Mouse (Mus musculus): ENCODE data around the gene Chad. TPM values are rescaled to one million over a fixed set of nuclear protein-coding genes. Genes with fewer than 3 reads are reported as not detected.
A peak's percentile ranks its signal among the peaks of the same experiment; 100 is the strongest.

The Chad gene
- not detected in 2 replicates for polyA plus RNA-seq (2014; fragmentation: Nextera tagmentation; extraction: Ambion mirVana)

DNA sequence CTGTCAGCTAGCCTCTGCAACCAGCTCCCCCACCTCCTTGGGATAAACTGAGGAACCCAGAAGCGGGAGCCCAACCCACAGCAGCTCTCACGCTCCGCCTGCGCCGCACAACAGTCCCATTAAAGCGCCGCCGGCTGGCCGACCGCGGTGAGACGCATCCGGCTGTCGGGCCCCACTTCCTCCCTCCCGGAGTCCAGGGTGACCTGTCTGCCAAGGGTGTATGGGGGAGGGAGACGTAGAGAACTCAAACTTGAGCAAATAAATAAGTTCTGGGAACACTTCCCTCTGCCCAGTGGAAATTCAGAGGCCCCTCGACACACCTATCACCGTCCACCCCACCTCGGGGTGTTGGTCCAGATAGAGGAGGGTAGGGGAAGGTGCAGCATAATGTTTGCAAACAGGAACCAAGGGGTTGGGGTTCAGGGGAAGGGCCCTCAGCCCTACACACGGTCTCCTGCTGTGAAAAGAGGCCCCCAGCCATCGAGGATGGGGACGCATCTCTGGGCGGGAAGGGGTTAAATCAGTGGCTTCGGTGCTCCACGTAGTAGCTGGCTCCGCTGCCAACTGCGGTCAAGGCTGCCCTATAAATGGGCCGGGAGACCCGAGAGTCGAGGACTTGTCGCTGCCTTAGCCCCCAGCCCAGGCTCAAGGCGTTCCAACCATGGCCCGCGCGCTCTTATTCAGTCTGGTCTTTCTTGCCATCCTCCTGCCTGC lies at the start of gene Chad:
Gene Chad (plus strand): TSS at position 611 of the 714 bp plus-strand sequence.
- Histone ChIP-seq H3K9ac (ENCODE audit: low read length) (peak within 1 kb of the TSS; percentile 47), H3K27me3 (ENCODE audit: control insufficient read depth, insufficient read depth, low read length) (peaks cover 13% of the 10 kb centered on the region), H3K4me2 (ENCODE audit: low read depth, low read length, severe bottlenecking) (peak within 1 kb of the TSS; percentile 32), H3K9me3 (ENCODE audit: control insufficient read depth, low read length) (no peaks in the 10 kb centered on the region), H3K36me3 (ENCODE audit: control insufficient read depth, insufficient read depth, low read length) (no peaks in the 10 kb centered on the region), H3K4me3 (ENCODE audit: low read depth, low read length) (peak within 1 kb of the TSS; percentile 1; the same call in 1 of the 2 replicates), H3K4me1 (replicated peaks; ENCODE audit: control insufficient read depth, insufficient read depth, low read length) (0 out of 2 replicates have a peak, but pooled peaks cover 1% of the 10 kb centered on the region), H3K27ac (ENCODE audit: low read depth, low read length) (no peak within 1 kb of the TSS)
- ATAC-seq (replicated peaks; ENCODE audit: low FRiP score), result no peak
- 2% methylated on average over 35 of the region's 35 CpGs for WGBS
- peak; percentile 76 for DNase-seq (ENCODE audit: low spot score)

DNA sequence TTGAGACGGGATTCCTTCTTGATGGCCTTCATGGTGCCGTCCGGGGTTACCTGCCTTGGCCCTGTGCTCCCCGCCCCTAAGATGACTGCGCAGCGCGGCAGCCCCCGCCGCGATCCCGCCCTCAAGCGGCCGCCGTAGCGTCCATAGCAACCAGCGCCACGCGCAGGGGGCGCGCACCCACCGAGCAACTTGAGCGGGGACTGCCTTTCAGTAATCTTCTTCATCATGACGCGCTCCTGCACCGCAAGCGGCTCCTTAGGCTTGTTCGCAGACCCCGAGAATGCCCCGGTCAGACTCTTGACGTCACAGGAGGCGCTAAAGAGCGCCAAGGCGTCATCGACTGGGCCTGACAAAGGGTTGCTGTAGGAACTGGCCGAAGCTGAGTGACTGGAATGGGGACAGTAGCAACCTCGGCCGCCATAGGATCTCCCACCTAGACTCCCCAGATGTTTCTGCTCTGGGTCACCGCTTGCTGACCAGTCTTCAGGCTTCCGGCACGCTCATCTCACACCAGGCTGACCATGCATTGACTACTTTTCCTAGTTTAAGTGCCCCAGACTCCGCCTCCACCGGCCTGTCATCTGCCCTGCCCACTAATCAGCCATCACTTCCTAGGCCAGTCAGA lies 43.5 kb upstream of the Chad start, which contains the start of gene Mycbpap:
Gene Mycbpap (minus strand): TSS at position 524 of the 625 bp plus-strand sequence.
- peak within 1 kb of the TSS; percentile 63 for H3K9ac ChIP-seq (ENCODE audit: low read length)
- no peaks in the 10 kb centered on the region for H3K36me3 ChIP-seq (ENCODE audit: control insufficient read depth, insufficient read depth, low read length)
- peak; percentile 78 for ATAC-seq (replicated peaks; ENCODE audit: low FRiP score)
- peak within 1 kb of the TSS; percentile 41 for H3K4me3 ChIP-seq (ENCODE audit: low read depth, low read length)
- H3K27me3 ChIP-seq (ENCODE audit: control insufficient read depth, insufficient read depth, low read length), result no peaks in the 10 kb centered on the region
- peak within 1 kb of the TSS; percentile 84 for H3K4me2 ChIP-seq (ENCODE audit: low read depth, low read length, severe bottlenecking)
- no peak within 1 kb of the TSS for H3K27ac ChIP-seq (ENCODE audit: low read depth, low read length)
- no peaks in the 10 kb centered on the region for H3K9me3 ChIP-seq (ENCODE audit: control insufficient read depth, low read length)
- DNase-seq (ENCODE audit: low spot score), result peak; percentile 80
- WGBS, result 1% methylated on average over 42 of the region's 42 CpGs
- 0 out of 2 replicates have a peak, but pooled peaks cover 2% of the 10 kb centered on the region for H3K4me1 ChIP-seq (replicated peaks; ENCODE audit: control insufficient read depth, insufficient read depth, low read length)

DNA sequence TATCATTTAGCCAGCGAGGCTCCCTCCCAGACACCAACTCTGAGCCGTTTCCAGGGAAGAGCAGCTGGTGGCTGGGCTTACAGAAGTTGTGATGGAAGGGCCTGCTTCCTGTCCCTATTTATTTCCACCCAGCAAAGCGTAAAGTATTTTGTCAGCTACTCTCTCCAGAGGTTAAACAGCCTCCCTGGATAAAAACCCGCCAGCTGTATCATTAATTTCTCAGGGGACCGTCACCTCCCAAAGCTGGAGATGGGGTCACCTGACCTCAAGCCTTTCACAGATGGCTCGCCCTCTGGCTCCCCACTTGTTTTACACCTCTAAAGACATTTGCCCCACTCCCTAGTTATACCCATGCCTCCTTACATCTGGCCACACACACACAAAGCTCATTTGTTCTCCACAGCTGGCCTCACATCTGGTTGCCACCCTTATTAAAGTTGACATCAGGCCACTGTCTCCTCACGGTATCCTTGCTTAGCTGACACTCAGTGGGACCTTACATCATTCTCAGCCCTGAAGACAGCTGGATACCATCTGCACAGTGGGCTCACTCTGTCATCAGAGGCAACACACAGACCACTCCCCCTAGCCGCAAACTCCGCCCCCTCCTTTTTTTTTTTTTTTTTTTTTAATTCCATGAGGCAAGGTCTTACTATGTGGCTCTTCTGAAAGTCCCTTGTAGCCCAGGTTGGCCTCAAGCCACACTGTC lies 38.5 kb upstream of the Chad start:
- no peak overlapping the region for H3K9ac ChIP-seq (ENCODE audit: low read length)
- H3K27ac ChIP-seq (ENCODE audit: low read depth, low read length), result no peak overlapping the region
- ATAC-seq (replicated peaks; ENCODE audit: low FRiP score) (0 out of 2 replicates have a peak, but pooled peaks have one; percentile 33), DNase-seq (ENCODE audit: low spot score) (no peak)
- no peaks in the 10 kb centered on the region for H3K27me3 ChIP-seq (ENCODE audit: control insufficient read depth, insufficient read depth, low read length)
- H3K4me1 ChIP-seq (replicated peaks; ENCODE audit: control insufficient read depth, insufficient read depth, low read length), result no peaks in the 10 kb centered on the region
- 57% methylated on average over 9 of the region's 9 CpGs for WGBS
- no peaks in the 10 kb centered on the region for H3K36me3 ChIP-seq (ENCODE audit: control insufficient read depth, insufficient read depth, low read length)
- H3K4me3 ChIP-seq (ENCODE audit: low read depth, low read length), result no peak overlapping the region
- H3K9me3 ChIP-seq (ENCODE audit: control insufficient read depth, low read length), result no peaks in the 10 kb centered on the region
- H3K4me2 ChIP-seq (ENCODE audit: low read depth, low read length, severe bottlenecking), result no peak overlapping the region

DNA sequence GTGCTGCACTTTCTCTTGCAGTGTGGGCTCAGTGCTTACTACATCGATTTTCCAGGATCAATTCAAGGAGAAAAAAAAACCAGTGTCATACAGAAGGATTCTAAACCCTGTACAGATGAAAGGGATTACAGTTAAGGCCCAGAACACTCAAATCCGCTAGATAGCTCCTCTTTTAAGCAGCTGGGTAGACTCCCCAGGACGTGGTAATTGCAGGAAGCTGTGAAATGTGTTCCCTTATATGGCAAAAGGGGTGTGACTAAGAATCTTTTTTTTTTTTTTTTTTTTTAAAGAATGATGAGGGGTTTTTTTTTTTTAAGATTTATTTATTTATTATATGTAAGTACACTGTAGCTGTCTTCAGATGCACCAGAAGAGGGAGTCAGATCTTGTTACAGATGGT lies 36.0 kb upstream of the Chad start:
- no peak overlapping the region for H3K9ac ChIP-seq (ENCODE audit: low read length)
- no peak for DNase-seq (ENCODE audit: low spot score)

DNA sequence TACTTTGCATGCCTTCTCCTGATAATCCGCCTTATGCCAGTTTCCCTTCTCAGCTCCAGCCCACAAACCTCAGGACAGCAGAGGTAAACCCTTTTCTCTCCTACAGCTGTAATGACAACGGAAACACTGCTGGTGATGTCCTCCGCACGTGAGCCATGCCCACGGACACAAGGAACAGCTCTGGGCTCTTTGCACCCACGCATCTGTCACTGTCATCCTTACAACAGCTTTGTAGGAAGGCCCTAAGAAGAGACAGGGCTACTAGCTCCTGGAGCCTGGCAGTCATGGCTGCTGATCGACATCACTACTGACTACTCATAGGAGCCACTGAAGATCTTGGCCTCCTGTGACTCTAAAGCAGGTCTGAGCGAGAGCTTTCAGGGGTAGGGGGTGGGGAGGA lies 31.7 kb upstream of the Chad start:
- H3K27ac ChIP-seq (ENCODE audit: low read depth, low read length), result no peak overlapping the region
- H3K9ac ChIP-seq (ENCODE audit: low read length), result no peak overlapping the region
- no peak overlapping the region for H3K4me3 ChIP-seq (ENCODE audit: low read depth, low read length)
- H3K36me3 ChIP-seq (ENCODE audit: control insufficient read depth, insufficient read depth, low read length), result no peaks in the 10 kb centered on the region
- H3K27me3 ChIP-seq (ENCODE audit: control insufficient read depth, insufficient read depth, low read length), result no peaks in the 10 kb centered on the region
- ATAC-seq (replicated peaks; ENCODE audit: low FRiP score), result no peak
- WGBS, result 86% methylated on average over 8 of the region's 8 CpGs
- H3K9me3 ChIP-seq (ENCODE audit: control insufficient read depth, low read length), result no peaks in the 10 kb centered on the region
- no peaks in the 10 kb centered on the region for H3K4me1 ChIP-seq (replicated peaks; ENCODE audit: control insufficient read depth, insufficient read depth, low read length)
- no peak for DNase-seq (ENCODE audit: low spot score)
- H3K4me2 ChIP-seq (ENCODE audit: low read depth, low read length, severe bottlenecking), result no peak overlapping the region

More for the DNA sequence above, 36.0 kb upstream of the Chad start:
- H3K4me3 ChIP-seq (ENCODE audit: low read depth, low read length), result no peak overlapping the region
- no peak overlapping the region for H3K4me2 ChIP-seq (ENCODE audit: low read depth, low read length, severe bottlenecking)
- no peak for ATAC-seq (replicated peaks; ENCODE audit: low FRiP score)
- H3K27ac ChIP-seq (ENCODE audit: low read depth, low read length), result no peak overlapping the region
- no peaks in the 10 kb centered on the region for H3K36me3 ChIP-seq (ENCODE audit: control insufficient read depth, insufficient read depth, low read length)
- no peaks in the 10 kb centered on the region for H3K4me1 ChIP-seq (replicated peaks; ENCODE audit: control insufficient read depth, insufficient read depth, low read length)
- no peaks in the 10 kb centered on the region for H3K9me3 ChIP-seq (ENCODE audit: control insufficient read depth, low read length)
- WGBS, result 53% methylated on average over 3 of the region's 3 CpGs
- no peaks in the 10 kb centered on the region for H3K27me3 ChIP-seq (ENCODE audit: control insufficient read depth, insufficient read depth, low read length)

DNA sequence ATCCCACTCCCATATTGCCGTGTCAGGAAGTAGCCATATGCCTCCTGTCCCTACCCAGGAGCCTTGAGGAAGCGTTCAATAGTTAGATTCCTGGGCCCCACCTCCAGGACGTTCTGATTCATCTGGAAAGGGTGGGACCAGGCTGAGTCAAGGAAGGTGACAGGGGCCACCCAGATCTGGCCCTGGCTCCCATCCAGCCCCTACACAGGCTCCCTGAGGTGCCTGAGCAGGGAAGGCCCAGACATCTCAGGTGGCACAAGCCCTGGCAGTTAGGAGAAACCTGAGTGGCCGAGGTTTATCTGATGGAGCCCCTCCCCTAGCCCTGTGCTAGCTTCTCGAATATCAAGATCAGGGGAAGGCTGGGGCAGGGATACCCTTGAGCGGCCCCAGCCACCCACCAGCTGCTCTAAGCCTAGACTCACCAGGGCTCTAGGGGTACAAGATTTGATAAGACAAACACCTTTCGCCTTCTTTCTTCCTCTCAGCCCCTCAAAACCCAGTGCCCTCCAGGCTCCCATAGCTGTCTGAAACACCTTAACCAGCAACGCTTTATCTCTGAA lies 26.0 kb upstream of the Chad start:
- no peak overlapping the region for H3K27ac ChIP-seq (ENCODE audit: low read depth, low read length)
- H3K9me3 ChIP-seq (ENCODE audit: control insufficient read depth, low read length), result no peaks in the 10 kb centered on the region
- no peaks in the 10 kb centered on the region for H3K36me3 ChIP-seq (ENCODE audit: control insufficient read depth, insufficient read depth, low read length)
- no peak for ATAC-seq (replicated peaks; ENCODE audit: low FRiP score)
- H3K4me2 ChIP-seq (ENCODE audit: low read depth, low read length, severe bottlenecking), result no peak overlapping the region
- no peaks in the 10 kb centered on the region for H3K27me3 ChIP-seq (ENCODE audit: control insufficient read depth, insufficient read depth, low read length)
- 73% methylated on average over 8 of the region's 8 CpGs for WGBS
- H3K4me1 ChIP-seq (replicated peaks; ENCODE audit: control insufficient read depth, insufficient read depth, low read length), result no peaks in the 10 kb centered on the region
- no peak overlapping the region for H3K9ac ChIP-seq (ENCODE audit: low read length)
- no peak overlapping the region for H3K4me3 ChIP-seq (ENCODE audit: low read depth, low read length)
- DNase-seq (ENCODE audit: low spot score), result no peak

DNA sequence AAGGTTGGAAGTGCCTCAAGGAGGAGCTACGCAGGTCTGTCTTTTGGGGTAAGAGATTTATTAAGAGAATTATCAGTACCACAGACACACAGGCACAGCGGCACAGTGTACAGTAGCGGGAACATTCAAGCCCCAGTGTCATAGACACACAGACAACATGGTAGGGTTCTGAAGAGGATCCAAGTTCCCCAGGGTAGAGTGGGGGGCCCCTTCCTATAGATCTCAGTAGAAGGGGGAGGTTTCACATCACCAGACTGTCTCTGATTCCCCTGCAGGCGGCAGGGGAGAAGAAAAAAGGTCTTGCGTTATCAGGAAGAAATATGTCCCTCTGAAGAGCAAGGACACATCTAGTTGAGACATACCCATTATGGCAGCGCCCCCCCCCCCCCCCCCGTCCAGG lies 25.1 kb upstream of the Chad start:
- Histone ChIP-seq H3K27me3 (ENCODE audit: control insufficient read depth, insufficient read depth, low read length) (no peaks in the 10 kb centered on the region), H3K4me3 (ENCODE audit: low read depth, low read length) (no peak overlapping the region), H3K27ac (ENCODE audit: low read depth, low read length) (no peak overlapping the region), H3K9me3 (ENCODE audit: control insufficient read depth, low read length) (no peaks in the 10 kb centered on the region), H3K4me2 (ENCODE audit: low read depth, low read length, severe bottlenecking) (no peak overlapping the region), H3K4me1 (replicated peaks; ENCODE audit: control insufficient read depth, insufficient read depth, low read length) (no peaks in the 10 kb centered on the region), H3K36me3 (ENCODE audit: control insufficient read depth, insufficient read depth, low read length) (no peaks in the 10 kb centered on the region), H3K9ac (ENCODE audit: low read length) (no peak overlapping the region)
- no peak for DNase-seq (ENCODE audit: low spot score)
- WGBS, result 89% methylated on average over 7 of the region's 7 CpGs
- ATAC-seq (replicated peaks; ENCODE audit: low FRiP score), result no peak

DNA sequence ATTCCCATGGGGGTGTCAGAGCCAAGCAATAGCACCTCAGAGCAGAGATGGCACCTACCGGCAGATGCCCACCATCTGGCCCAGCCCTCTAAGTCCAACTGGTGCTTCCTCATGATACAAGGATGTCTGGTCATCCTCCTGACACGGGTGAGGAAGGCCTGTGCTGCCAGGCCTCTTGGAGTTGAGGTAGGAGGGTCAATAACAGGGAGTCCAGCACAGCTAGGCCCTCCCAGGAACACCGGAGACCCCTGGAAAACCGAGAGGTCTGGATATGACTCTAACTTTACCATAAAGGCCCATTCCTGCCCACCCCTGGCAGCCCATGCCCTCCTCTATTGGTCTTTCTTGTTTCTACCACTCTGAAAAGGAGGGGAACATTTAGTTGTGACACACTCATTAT lies 22.4 kb upstream of the Chad start:
- no peak for ATAC-seq (replicated peaks; ENCODE audit: low FRiP score)

More for the DNA sequence above, 22.4 kb upstream of the Chad start:
- H3K36me3 ChIP-seq (ENCODE audit: control insufficient read depth, insufficient read depth, low read length), result no peaks in the 10 kb centered on the region
- H3K4me1 ChIP-seq (replicated peaks; ENCODE audit: control insufficient read depth, insufficient read depth, low read length), result no peaks in the 10 kb centered on the region
- no peaks in the 10 kb centered on the region for H3K27me3 ChIP-seq (ENCODE audit: control insufficient read depth, insufficient read depth, low read length)
- no peaks in the 10 kb centered on the region for H3K9me3 ChIP-seq (ENCODE audit: control insufficient read depth, low read length)
- H3K4me2 ChIP-seq (ENCODE audit: low read depth, low read length, severe bottlenecking), result no peak overlapping the region
- H3K9ac ChIP-seq (ENCODE audit: low read length), result no peak overlapping the region
- H3K4me3 ChIP-seq (ENCODE audit: low read depth, low read length), result no peak overlapping the region
- H3K27ac ChIP-seq (ENCODE audit: low read depth, low read length), result no peak overlapping the region
- no peak for DNase-seq (ENCODE audit: low spot score)
- WGBS, result 85% methylated on average over 4 of the region's 4 CpGs

All from forebrain, embryonic 11.5 days (tissue).